Mouse (Mus musculus) hindbrain, embryonic 16.5 days (tissue): ENCODE measurements around the gene Col1a2. TPM values are rescaled to one million over a fixed set of nuclear protein-coding genes. Genes with fewer than 3 reads are reported as not detected.

Experiments used
- polyA plus RNA-seq: library from polyadenylated mRNA; unstranded; fragments of >200 nt; fragmentation: Nextera tagmentation; extraction: Ambion mirVana; gene quantifications from 2 replicates; pipeline ENCODE4 v1.2.1, GENCODE M21; 2015

Col1a2 gene
- polyA plus RNA-seq, 1 experiment from 2014 or later = 114 TPM

Other genes starting within 250 kb of the Col1a2 start
- 42.1 and 43.4 TPM in 2 replicates for gene Casd1, start 96.0 kb downstream of the Col1a2 start, polyA plus RNA-seq
- gene Sgce, start 242.4 kb downstream of the Col1a2 start, polyA plus RNA-seq = 58.3 and 59.7 TPM in 2 replicates
- gene Peg10, start 242.5 kb downstream of the Col1a2 start, polyA plus RNA-seq = 4.6 and 7.0 TPM in 2 replicates